Mouse (Mus musculus): ENCODE results near the gene Fdx1. TPM values are rescaled to one million over a fixed set of nuclear protein-coding genes. Genes with fewer than 3 reads are reported as not detected.

Fdx1 gene
- total RNA-seq, 2 experiments from 2014 or later = 19.3 to 20.2 TPM

- DNase-seq (ENCODE audit: low spot score in 2 of 2) = no peak
Observed at GRCm38 (mm10) chr9:51966373-51966772, 3.0 kb upstream of the Fdx1 start.

- no peak for DNase-seq (ENCODE audit: low spot score in 2 of 2)
Observed at GRCm38 (mm10) chr9:51964110-51964509, 754 bp upstream of the Fdx1 start.

GRCm38 (mm10) chr9:51961190-51961909, 2.0 kb downstream of the Fdx1 start:
- no peak for DNase-seq (ENCODE audit: low spot score in 2 of 2)

GRCm38 (mm10) chr9:51960331-51960730, 3.0 kb downstream of the Fdx1 start:
- DNase-seq (ENCODE audit: low spot score in 2 of 2) = no peak

- DNase-seq (ENCODE audit: low spot score in 2 of 2) = no peak
Observed at GRCm38 (mm10) chr9:51958981-51959380, 4.4 kb downstream of the Fdx1 start.

- no peak for DNase-seq (ENCODE audit: low spot score in 2 of 2)
Observed at GRCm38 (mm10) chr9:51957025-51957424, 6.3 kb downstream of the Fdx1 start.

- DNase-seq (ENCODE audit: low spot score in 2 of 2) = no peak
Observed at GRCm38 (mm10) chr9:51956484-51956883, 6.9 kb downstream of the Fdx1 start.

- peak in 1 of 2 experiments; percentile 34 for DNase-seq (ENCODE audit: low spot score in 2 of 2)
Observed at GRCm38 (mm10) chr9:51951337-51951736, 12.0 kb downstream of the Fdx1 start.

- DNase-seq (ENCODE audit: low spot score in 2 of 2) = no peak
Observed at GRCm38 (mm10) chr9:51950667-51951066, 12.7 kb downstream of the Fdx1 start.

GRCm38 (mm10) chr9:51950225-51950624, 13.1 kb downstream of the Fdx1 start:
- no peak for DNase-seq (ENCODE audit: low spot score in 2 of 2)

GRCm38 (mm10) chr9:51943934-51944333, 19.4 kb downstream of the Fdx1 start:
- no peak for DNase-seq (ENCODE audit: low spot score in 2 of 2)

- peak; percentile 24 to 36 for DNase-seq (ENCODE audit: low spot score in 2 of 2)
Observed at GRCm38 (mm10) chr9:51934641-51935040, 28.7 kb downstream of the Fdx1 start.

GRCm38 (mm10) chr9:51931997-51932396, 31.4 kb downstream of the Fdx1 start:
- DNase-seq (ENCODE audit: low spot score in 2 of 2) = no peak

GRCm38 (mm10) chr9:51931054-51931690, 32.2 kb downstream of the Fdx1 start:
- DNase-seq (ENCODE audit: low spot score in 2 of 2) = no peak

- DNase-seq (ENCODE audit: low spot score in 2 of 2) = no peak
Observed at GRCm38 (mm10) chr9:51929972-51930371, 33.4 kb downstream of the Fdx1 start.

- DNase-seq (ENCODE audit: low spot score in 2 of 2) = no peak
Observed at GRCm38 (mm10) chr9:51928659-51929058, 34.7 kb downstream of the Fdx1 start.

GRCm38 (mm10) chr9:51928116-51928515, 35.2 kb downstream of the Fdx1 start:
- no peak for DNase-seq (ENCODE audit: low spot score in 2 of 2)

GRCm38 (mm10) chr9:51927680-51928079, 35.7 kb downstream of the Fdx1 start:
- DNase-seq (ENCODE audit: low spot score in 2 of 2) = no peak

- no peak for DNase-seq (ENCODE audit: low spot score in 2 of 2)
Observed at GRCm38 (mm10) chr9:51926629-51927028, 36.7 kb downstream of the Fdx1 start.

GRCm38 (mm10) chr9:51924551-51925081, 38.7 kb downstream of the Fdx1 start:
- DNase-seq (ENCODE audit: low spot score in 2 of 2) = peak; percentile 55 to 65

- no peak for DNase-seq (ENCODE audit: low spot score in 2 of 2)
Observed at GRCm38 (mm10) chr9:51922756-51923155, 40.6 kb downstream of the Fdx1 start.

- DNase-seq (ENCODE audit: low spot score in 2 of 2) = no peak
Observed at GRCm38 (mm10) chr9:51915580-51915979, 47.8 kb downstream of the Fdx1 start.
